Mouse (Mus musculus): Measurements from ENCODE around the gene Dmac2. TPM values are rescaled to one million over a fixed set of nuclear protein-coding genes. Genes with fewer than 3 reads are reported as not detected.
A peak's percentile ranks its signal among the peaks of the same experiment; 100 is the strongest.

The Dmac2 gene
- polyA plus RNA-seq, 1 experiment from 2014 or later, result 23.3 TPM

- ATAC-seq (replicated peaks; ENCODE audit: low FRiP score), result no peak
- H3K27me3 ChIP-seq (replicated peaks; ENCODE audit: control insufficient read depth, insufficient read depth, low read length), result no peaks in the 10 kb centered on the region
- 62% methylated on average over 12 of the region's 12 CpGs for WGBS
- H3K4me2 ChIP-seq, result no peak overlapping the region
- no peaks in the 10 kb centered on the region for H3K9me3 ChIP-seq (ENCODE audit: control insufficient read depth, low read length)
- H3K36me3 ChIP-seq (ENCODE audit: control insufficient read depth, insufficient read depth, low read length), result peaks cover 2% of the 10 kb centered on the region; the same call in 1 of the 2 replicates
- no peak overlapping the region for H3K27ac ChIP-seq (ENCODE audit: low read depth, low read length)
- H3K9ac ChIP-seq (ENCODE audit: low read depth, low read length), result no peak overlapping the region
- H3K4me1 ChIP-seq (replicated peaks; ENCODE audit: control insufficient read depth, insufficient read depth, low read length), result peaks cover 10% of the 10 kb centered on the region
- DNase-seq (ENCODE audit: low spot score), result no peak
- H3K4me3 ChIP-seq (ENCODE audit: low read depth, low read length), result no peak overlapping the region
Observed at GRCm38 (mm10) chr7:25652244-25652759, 33.1 kb downstream of the Dmac2 start.

DNA sequence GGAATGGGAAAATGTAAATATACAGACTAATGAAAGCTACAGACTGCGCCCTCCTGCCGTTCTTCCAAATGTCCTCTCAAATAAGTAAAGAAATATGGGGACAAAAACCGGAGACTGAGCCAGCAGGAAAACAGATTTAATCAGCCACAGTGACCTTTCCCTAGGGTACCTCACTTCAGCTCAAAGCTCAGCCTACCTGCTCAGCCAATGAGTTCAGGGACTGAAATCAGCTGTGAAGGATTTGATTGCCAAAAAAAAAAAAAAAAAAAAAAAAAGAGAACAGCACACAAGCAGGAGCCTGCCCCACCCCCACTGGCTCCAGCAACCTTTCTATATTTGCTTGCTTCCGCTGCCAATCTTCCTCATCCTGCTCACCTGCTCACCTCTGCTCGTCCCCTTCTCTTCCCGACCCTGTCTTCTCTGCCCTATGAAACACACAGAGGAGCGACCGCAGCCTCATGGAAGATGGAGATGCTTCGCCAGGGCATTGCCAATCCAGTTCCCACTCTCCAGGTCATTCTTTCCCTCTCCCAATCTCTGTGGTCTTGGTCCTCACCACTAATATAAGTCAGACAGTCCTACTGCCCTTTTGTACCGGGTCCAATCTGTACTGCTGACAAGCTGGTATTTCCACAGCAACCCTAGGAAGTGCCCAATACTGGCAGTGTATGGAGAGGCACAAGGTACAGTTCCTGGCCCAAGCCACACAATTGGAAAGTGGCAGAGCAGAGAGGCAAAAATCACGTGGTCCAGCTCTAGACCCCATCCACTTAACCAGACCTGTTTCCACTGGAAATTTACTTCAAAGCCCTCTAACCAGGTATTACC lies 36.6 kb downstream of the Dmac2 start:
- Histone ChIP-seq H3K4me2 (0 out of 2 replicates have a peak overlapping the region, but pooled peaks have one; percentile 7), H3K4me3 (ENCODE audit: low read depth, low read length) (no peak overlapping the region), H3K36me3 (ENCODE audit: control insufficient read depth, insufficient read depth, low read length) (0 out of 2 replicates have a peak, but pooled peaks cover 2% of the 10 kb centered on the region), H3K27ac (ENCODE audit: low read depth, low read length) (no peak overlapping the region), H3K4me1 (replicated peaks; ENCODE audit: control insufficient read depth, insufficient read depth, low read length) (peaks cover 9% of the 10 kb centered on the region; the same call in 1 of the 2 replicates), H3K27me3 (replicated peaks; ENCODE audit: control insufficient read depth, insufficient read depth, low read length) (no peaks in the 10 kb centered on the region), H3K9ac (ENCODE audit: low read depth, low read length) (no peak overlapping the region), H3K9me3 (ENCODE audit: control insufficient read depth, low read length) (no peaks in the 10 kb centered on the region)
- 70% methylated on average over 11 of the region's 11 CpGs for WGBS
- no peak for DNase-seq (ENCODE audit: low spot score)
- ATAC-seq (replicated peaks; ENCODE audit: low FRiP score), result no peak

- H3K36me3 ChIP-seq (ENCODE audit: control insufficient read depth, insufficient read depth, low read length), result peaks cover 8% of the 10 kb centered on the region; the same call in 1 of the 2 replicates
- H3K27me3 ChIP-seq (replicated peaks; ENCODE audit: control insufficient read depth, insufficient read depth, low read length), result no peaks in the 10 kb centered on the region
- DNase-seq (ENCODE audit: low spot score) (no peak), ATAC-seq (replicated peaks; ENCODE audit: low FRiP score) (no peak)
- H3K27ac ChIP-seq (ENCODE audit: low read depth, low read length), result no peak overlapping the region
- peak overlapping the region; percentile 80 for H3K4me3 ChIP-seq (ENCODE audit: low read depth, low read length)
- 32% methylated on average over 10 of the region's 10 CpGs for WGBS
- H3K9me3 ChIP-seq (ENCODE audit: control insufficient read depth, low read length), result no peaks in the 10 kb centered on the region
- peak overlapping the region; percentile 70; the same call in 1 of the 2 replicates for H3K9ac ChIP-seq (ENCODE audit: low read depth, low read length)
- H3K4me1 ChIP-seq (replicated peaks; ENCODE audit: control insufficient read depth, insufficient read depth, low read length), result peaks cover 9% of the 10 kb centered on the region; the same call in 1 of the 2 replicates
- H3K4me2 ChIP-seq, result peak overlapping the region; percentile 90
Observed at GRCm38 (mm10) chr7:25657785-25658184, 38.6 kb downstream of the Dmac2 start.

GRCm38 (mm10) chr7:25658657-25659472 lies 39.7 kb downstream of the Dmac2 start, which contains the start of the genes Bckdha and Exosc5:
TSS of gene Bckdha (minus strand) at chr7:25658981.
TSS of gene Exosc5 (plus strand) at chr7:25659164.
- Histone ChIP-seq H3K4me1 (replicated peaks; ENCODE audit: control insufficient read depth, insufficient read depth, low read length) (peaks cover 9% of the 10 kb centered on the region; the same call in 1 of the 2 replicates), H3K4me2 (peak within 1 kb of the TSS; percentile 90)
- under 1% methylated on average over 50 of the region's 50 CpGs for WGBS

GRCm38 (mm10) chr7:25666381-25666780 lies 47.2 kb downstream of the Dmac2 start:
- ATAC-seq (replicated peaks; ENCODE audit: low FRiP score), result no peak
- H3K4me1 ChIP-seq (replicated peaks; ENCODE audit: control insufficient read depth, insufficient read depth, low read length), result no peaks in the 10 kb centered on the region
- H3K36me3 ChIP-seq (ENCODE audit: control insufficient read depth, insufficient read depth, low read length), result peaks cover 42% of the 10 kb centered on the region; the same call in 1 of the 2 replicates
- no peaks in the 10 kb centered on the region for H3K9me3 ChIP-seq (ENCODE audit: control insufficient read depth, low read length)
- WGBS, result 92% methylated on average over 8 of the region's 8 CpGs
- H3K27ac ChIP-seq (ENCODE audit: low read depth, low read length), result no peak overlapping the region
- no peaks in the 10 kb centered on the region for H3K27me3 ChIP-seq (replicated peaks; ENCODE audit: control insufficient read depth, insufficient read depth, low read length)
- H3K4me2 ChIP-seq, result no peak overlapping the region
- H3K4me3 ChIP-seq (ENCODE audit: low read depth, low read length), result no peak overlapping the region
- H3K9ac ChIP-seq (ENCODE audit: low read depth, low read length), result no peak overlapping the region
- no peak for DNase-seq (ENCODE audit: low spot score)

More at GRCm38 (mm10) chr7:25658657-25659472, 39.7 kb downstream of the Dmac2 start, which contains the start of the genes Bckdha and Exosc5:
- H3K9me3 ChIP-seq (ENCODE audit: control insufficient read depth, low read length), result no peaks in the 10 kb centered on the region
- H3K27me3 ChIP-seq (replicated peaks; ENCODE audit: control insufficient read depth, insufficient read depth, low read length), result no peaks in the 10 kb centered on the region
- H3K27ac ChIP-seq (ENCODE audit: low read depth, low read length), result peak within 1 kb of the TSS; percentile 58; the same call in 1 of the 2 replicates
- H3K9ac ChIP-seq (ENCODE audit: low read depth, low read length), result peak within 1 kb of the TSS; percentile 82
- peaks cover 9% of the 10 kb centered on the region; the same call in 1 of the 2 replicates for H3K36me3 ChIP-seq (ENCODE audit: control insufficient read depth, insufficient read depth, low read length)
- ATAC-seq (replicated peaks; ENCODE audit: low FRiP score) (peak; percentile 98), DNase-seq (ENCODE audit: low spot score) (peak; percentile 94)
- peak within 1 kb of the TSS; percentile 80 for H3K4me3 ChIP-seq (ENCODE audit: low read depth, low read length)

DNA sequence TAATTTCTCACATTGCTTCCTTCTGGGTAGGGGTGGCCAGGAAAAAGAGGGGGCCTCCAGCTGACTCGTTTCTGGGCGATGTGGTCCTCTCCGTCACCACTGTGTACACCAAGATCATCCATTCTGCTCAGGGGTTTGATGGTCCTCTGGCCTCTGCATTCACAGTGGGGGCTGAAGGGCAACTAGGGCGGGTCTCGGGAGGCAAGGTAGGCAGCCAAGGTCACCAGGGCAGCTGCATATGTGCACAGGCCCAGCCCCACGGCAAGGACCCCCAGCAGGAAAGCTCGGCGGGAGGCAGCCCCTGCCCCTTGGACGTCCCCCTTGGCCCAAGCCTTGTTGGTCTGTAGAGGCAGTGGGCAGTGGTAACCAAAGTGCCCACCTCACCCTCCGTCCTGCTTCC lies 49.9 kb downstream of the Dmac2 start:
- Histone ChIP-seq H3K36me3 (ENCODE audit: control insufficient read depth, insufficient read depth, low read length) (peaks cover 34% of the 10 kb centered on the region; the same call in 1 of the 2 replicates), H3K4me3 (ENCODE audit: low read depth, low read length) (no peak overlapping the region), H3K9ac (ENCODE audit: low read depth, low read length) (no peak overlapping the region), H3K4me1 (replicated peaks; ENCODE audit: control insufficient read depth, insufficient read depth, low read length) (no peaks in the 10 kb centered on the region), H3K9me3 (ENCODE audit: control insufficient read depth, low read length) (peaks cover 2% of the 10 kb centered on the region; the same call in 1 of the 2 replicates), H3K27me3 (replicated peaks; ENCODE audit: control insufficient read depth, insufficient read depth, low read length) (peaks cover 8% of the 10 kb centered on the region), H3K4me2 (no peak overlapping the region), H3K27ac (ENCODE audit: low read depth, low read length) (no peak overlapping the region)
- WGBS, result 89% methylated on average over 10 of the region's 10 CpGs
- no peak for ATAC-seq (replicated peaks; ENCODE audit: low FRiP score)
- no peak for DNase-seq (ENCODE audit: low spot score)

DNA sequence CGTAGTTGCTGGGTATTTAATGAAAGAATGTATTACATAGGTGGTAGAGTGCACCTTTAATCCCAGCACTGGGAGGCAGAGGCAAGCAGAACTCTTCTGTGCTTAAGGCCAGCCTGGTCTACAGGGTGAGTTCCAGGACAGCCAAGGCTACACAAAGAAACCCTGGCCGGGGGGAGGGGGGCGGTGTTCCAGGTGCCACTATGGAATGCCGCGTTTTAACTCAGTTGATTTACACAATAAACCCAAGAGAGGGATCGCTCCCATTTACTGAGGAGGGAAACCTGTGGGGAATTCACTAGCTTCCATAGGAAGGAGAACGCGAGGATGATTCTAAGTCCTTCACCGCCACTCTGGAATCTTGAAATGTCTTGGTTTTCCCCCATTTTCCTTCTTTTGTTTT lies 50.4 kb downstream of the Dmac2 start:
- Histone ChIP-seq H3K4me3 (ENCODE audit: low read depth, low read length) (no peak overlapping the region), H3K4me2 (no peak overlapping the region), H3K4me1 (replicated peaks; ENCODE audit: control insufficient read depth, insufficient read depth, low read length) (peaks cover 2% of the 10 kb centered on the region; the same call in 1 of the 2 replicates), H3K9me3 (ENCODE audit: control insufficient read depth, low read length) (peaks cover 2% of the 10 kb centered on the region; the same call in 1 of the 2 replicates), H3K27ac (ENCODE audit: low read depth, low read length) (no peak overlapping the region), H3K36me3 (ENCODE audit: control insufficient read depth, insufficient read depth, low read length) (peaks cover 31% of the 10 kb centered on the region; the same call in 1 of the 2 replicates), H3K9ac (ENCODE audit: low read depth, low read length) (no peak overlapping the region), H3K27me3 (replicated peaks; ENCODE audit: control insufficient read depth, insufficient read depth, low read length) (peaks cover 13% of the 10 kb centered on the region)
- DNase-seq (ENCODE audit: low spot score) (no peak), ATAC-seq (replicated peaks; ENCODE audit: low FRiP score) (no peak)
- WGBS, result 84% methylated on average over 9 of the region's 9 CpGs

GRCm38 (mm10) chr7:25670096-25670495 lies 50.9 kb downstream of the Dmac2 start:
- H3K4me1 ChIP-seq (replicated peaks; ENCODE audit: control insufficient read depth, insufficient read depth, low read length), result peaks cover 6% of the 10 kb centered on the region; the same call in 1 of the 2 replicates
- 77% methylated on average over 4 of the region's 4 CpGs for WGBS
- DNase-seq (ENCODE audit: low spot score), result no peak
- H3K27me3 ChIP-seq (replicated peaks; ENCODE audit: control insufficient read depth, insufficient read depth, low read length), result peaks cover 18% of the 10 kb centered on the region
- no peak overlapping the region for H3K27ac ChIP-seq (ENCODE audit: low read depth, low read length)
- ATAC-seq (replicated peaks; ENCODE audit: low FRiP score), result no peak
- no peak overlapping the region for H3K4me2 ChIP-seq
- no peak overlapping the region for H3K9ac ChIP-seq (ENCODE audit: low read depth, low read length)
- no peak overlapping the region for H3K4me3 ChIP-seq (ENCODE audit: low read depth, low read length)
- peaks cover 26% of the 10 kb centered on the region; the same call in 1 of the 2 replicates for H3K36me3 ChIP-seq (ENCODE audit: control insufficient read depth, insufficient read depth, low read length)
- H3K9me3 ChIP-seq (ENCODE audit: control insufficient read depth, low read length), result peaks cover 2% of the 10 kb centered on the region; the same call in 1 of the 2 replicates
